Mouse (Mus musculus) stomach, embryonic 15.5 days (tissue): Measurements from ENCODE around the gene Slc45a1. TPM values are rescaled to one million over a fixed set of nuclear protein-coding genes. Genes with fewer than 3 reads are reported as not detected.

Experiments
- ATAC-seq: fragments of 200-750 bp; cut with Nextera tagmentation; 2 replicates; pipeline ENCODE4 v1.8.0; 2017; ENCODE audit warnings: low read depth, moderate number of reproducible peaks, moderate TSS enrichment; ENCODE audit not compliant: insufficient read depth, low FRiP score
- H3K27ac ChIP-seq: fragments of 300-500 bp; sonication (generic); 2 replicates; pipeline ENCODE4 v1.5.1; 2015; ENCODE audit warnings: mild to moderate bottlenecking, inconsistent platforms
- H3K27me3 ChIP-seq: fragments of 300-500 bp; sonication (generic); replicated peaks from 2 replicates; pipeline ENCODE4 v1.6.1; 2015; ENCODE audit warnings: inconsistent platforms
- H3K36me3 ChIP-seq: fragments of 300-500 bp; sonication (generic); 2 replicates; pipeline ENCODE4 v1.6.1; 2015; ENCODE audit warnings: inconsistent platforms
- H3K4me1 ChIP-seq: fragments of 300-500 bp; sonication (generic); 2 replicates; pipeline ENCODE4 v1.6.1; 2015; ENCODE audit warnings: inconsistent platforms
- H3K4me2 ChIP-seq: fragments of 300-500 bp; sonication (generic); 2 replicates; pipeline ENCODE4 v1.6.1; 2015; ENCODE audit warnings: mild to moderate bottlenecking, inconsistent platforms
- H3K4me3 ChIP-seq: fragments of 300-500 bp; sonication (generic); replicated peaks from 2 replicates; pipeline ENCODE4 v1.5.1; 2015; ENCODE audit warnings: inconsistent platforms
- H3K9ac ChIP-seq: fragments of 300-500 bp; sonication (generic); 2 replicates; pipeline ENCODE4 v1.6.1; 2015; ENCODE audit warnings: inconsistent platforms
- H3K9me3 ChIP-seq: fragments of 300-500 bp; sonication (generic); 2 replicates; pipeline ENCODE4 v1.6.1; 2016; ENCODE audit warnings: inconsistent platforms
- WGBS: fragments of 180-500 bp; shearing (Covaris S2); methylation state at CpG from one replicate; pipeline ENCODE4 v1.1.7; 2015; 5-methylcytosine and 5-hydroxymethylcytosine counted together
- polyA plus RNA-seq: library from polyadenylated mRNA; unstranded; fragments of >200 nt; fragmentation: Nextera tagmentation; extraction: Ambion mirVana; gene quantifications from 2 replicates; pipeline ENCODE4 v1.2.1, GENCODE M21; 2015

The Slc45a1 gene
- 0.85 and 1.0 TPM in 2 replicates for polyA plus RNA-seq

DNA sequence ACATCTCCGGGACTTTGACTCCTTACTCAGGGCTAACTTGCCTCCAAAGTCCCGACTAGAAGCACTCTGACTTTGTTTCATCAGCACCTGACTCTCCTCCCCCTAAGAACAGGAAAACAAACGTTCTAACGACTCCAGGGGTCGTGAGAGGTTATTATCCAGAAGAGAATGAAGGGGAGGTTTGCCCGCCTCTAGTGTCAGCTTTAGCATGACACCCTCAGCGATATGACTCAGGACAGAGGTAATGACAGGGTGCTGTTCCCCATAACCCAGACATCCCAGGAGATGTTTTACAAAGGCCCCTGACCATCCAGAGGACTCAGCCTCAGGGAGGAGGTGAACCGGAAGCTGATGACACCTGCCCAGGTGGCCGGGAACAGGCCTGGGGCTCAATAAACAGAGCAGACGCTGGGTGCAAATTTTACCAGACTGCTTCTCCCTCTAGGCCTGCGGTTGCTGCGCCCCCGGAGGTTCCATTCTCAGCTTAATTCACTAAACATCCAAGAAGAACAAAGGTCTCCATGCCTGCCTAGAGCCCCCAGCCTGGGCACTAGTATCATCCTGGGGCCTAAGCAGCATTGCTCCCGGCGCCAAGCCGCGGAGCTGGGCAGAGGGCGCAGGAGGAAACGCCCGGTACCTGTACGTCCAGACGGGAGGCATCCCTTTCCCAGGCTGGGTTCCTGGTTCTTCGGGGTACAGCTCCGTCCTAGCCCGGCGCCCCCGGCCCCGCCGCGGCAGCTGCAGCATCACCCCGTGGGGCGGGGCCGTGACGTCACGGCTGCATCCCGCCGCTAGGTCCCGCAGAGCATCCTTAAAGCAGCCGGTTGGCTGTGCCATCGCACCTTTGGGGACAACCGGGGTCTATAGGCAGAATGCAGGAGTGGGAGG, at the start of gene Slc45a1:
Gene Slc45a1 (minus strand): TSS at position 785 of the 888 bp plus-strand sequence.
- Histone ChIP-seq H3K4me2 (peak within 1 kb of the TSS; percentile 48), H3K9ac (no peak within 1 kb of the TSS), H3K27ac (no peak within 1 kb of the TSS), H3K9me3 (no peaks in the 10 kb centered on the region), H3K27me3 (peaks cover 10% of the 10 kb centered on the region), H3K4me3 (peak within 1 kb of the TSS; percentile 21), H3K4me1 (peaks cover 8% of the 10 kb centered on the region; the same call in 1 of the 2 replicates), H3K36me3 (no peaks in the 10 kb centered on the region)
- ATAC-seq = no peak
- 6% methylated on average over 41 of the region's 41 CpGs for WGBS

DNA sequence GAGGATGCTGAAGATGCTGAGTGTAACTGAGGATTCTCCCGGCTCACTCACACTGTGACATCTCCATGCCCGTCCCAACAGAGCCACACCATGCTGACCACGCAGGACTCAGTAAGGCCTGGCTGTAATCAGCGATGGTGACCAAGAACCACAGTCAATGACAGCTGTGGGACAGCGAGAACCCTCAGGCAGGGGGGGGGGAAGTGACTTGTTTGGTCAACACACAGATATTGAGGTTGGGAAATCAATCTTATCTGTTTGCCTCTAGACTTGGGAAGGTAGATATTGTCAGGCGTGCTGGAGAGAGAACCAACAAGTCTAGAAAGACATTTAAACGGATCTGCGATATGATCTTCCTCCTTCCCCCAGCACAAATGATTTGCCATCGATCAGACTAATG, 48.9 kb upstream of the Slc45a1 start:
- no peak overlapping the region for H3K4me3 ChIP-seq
- H3K9ac ChIP-seq = no peak overlapping the region
- whole genome bisulfite sequencing = 92% methylated on average over 9 of the region's 9 CpGs
- no peak overlapping the region for H3K27ac ChIP-seq
- peaks cover 5% of the 10 kb centered on the region; the same call in 1 of the 2 replicates for H3K4me1 ChIP-seq
- ATAC-seq = no peak
- no peaks in the 10 kb centered on the region for H3K9me3 ChIP-seq
- H3K36me3 ChIP-seq = no peaks in the 10 kb centered on the region
- no peak overlapping the region for H3K4me2 ChIP-seq
- no peaks in the 10 kb centered on the region for H3K27me3 ChIP-seq

DNA sequence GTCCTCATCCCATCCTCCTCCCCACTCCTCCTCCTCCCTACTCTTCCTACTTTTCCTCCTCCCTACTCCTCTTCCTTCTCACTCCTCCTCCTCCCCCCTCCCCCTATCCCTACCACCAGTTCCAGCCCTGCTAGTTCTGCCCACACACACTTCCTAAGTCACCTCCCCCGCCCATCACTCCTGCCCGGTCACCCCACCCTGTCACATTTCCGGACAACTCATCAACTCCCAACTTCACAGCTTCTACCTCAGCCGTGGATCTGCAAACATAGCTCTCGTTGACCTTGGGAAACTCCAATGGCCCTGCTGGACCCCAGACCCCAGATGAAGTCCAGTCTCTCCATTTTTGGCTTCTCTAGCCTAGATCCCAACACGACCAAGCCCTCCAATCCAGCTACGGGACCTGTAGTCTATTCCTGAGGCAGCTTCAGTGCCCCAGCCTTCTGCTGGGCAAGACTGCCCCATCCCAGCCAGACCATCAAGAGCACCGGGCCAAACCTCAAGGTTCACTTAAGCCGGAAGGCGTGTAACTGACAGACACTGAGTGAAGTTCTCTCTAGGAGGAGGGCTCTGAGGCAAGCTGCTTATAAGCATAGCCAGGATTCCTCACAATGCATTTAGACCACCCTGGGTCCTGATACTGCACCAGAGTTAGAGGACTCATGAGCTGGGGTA, 42.6 kb upstream of the Slc45a1 start:
- Histone ChIP-seq H3K4me3 (no peak overlapping the region), H3K9ac (no peak overlapping the region), H3K4me1 (no peaks in the 10 kb centered on the region), H3K4me2 (no peak overlapping the region), H3K27ac (no peak overlapping the region), H3K9me3 (no peaks in the 10 kb centered on the region), H3K36me3 (no peaks in the 10 kb centered on the region), H3K27me3 (no peaks in the 10 kb centered on the region)
- WGBS = 61% methylated on average over 10 of the region's 10 CpGs
- ATAC-seq = peak; percentile 38; the same call in 1 of the 2 replicates

DNA sequence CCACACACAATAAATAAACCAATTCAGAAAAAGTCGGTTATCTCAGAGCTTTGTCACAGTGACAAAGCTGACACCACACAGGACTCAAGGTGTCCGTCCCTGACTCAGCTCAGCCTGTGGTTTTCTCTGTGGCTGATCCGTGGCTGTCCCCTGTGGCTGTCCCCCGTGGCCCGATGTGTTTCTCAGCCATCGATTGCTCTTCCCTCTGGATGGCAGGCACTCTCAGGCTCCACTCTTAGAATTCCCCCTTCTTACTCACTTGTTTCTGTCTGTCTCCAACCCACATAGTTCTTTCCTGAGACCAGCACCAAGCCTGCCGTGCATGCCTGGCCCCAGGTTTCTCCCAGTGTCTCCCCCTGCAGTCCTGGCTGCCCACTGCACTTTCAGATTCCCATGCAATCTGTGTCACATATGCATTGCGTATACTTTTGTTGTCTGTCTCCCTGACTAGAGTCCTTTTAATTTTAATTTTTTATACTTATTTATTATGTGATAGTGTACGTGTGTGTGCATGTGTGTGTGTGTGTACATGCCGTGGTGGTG, 41.0 kb upstream of the Slc45a1 start:
- 75% methylated on average over 10 of the region's 10 CpGs for WGBS
- no peaks in the 10 kb centered on the region for H3K36me3 ChIP-seq
- no peak overlapping the region for H3K9ac ChIP-seq
- no peak for ATAC-seq
- H3K4me2 ChIP-seq = no peak overlapping the region
- H3K4me1 ChIP-seq = no peaks in the 10 kb centered on the region
- no peak overlapping the region for H3K27ac ChIP-seq
- H3K9me3 ChIP-seq = no peaks in the 10 kb centered on the region
- no peaks in the 10 kb centered on the region for H3K27me3 ChIP-seq
- no peak overlapping the region for H3K4me3 ChIP-seq

DNA sequence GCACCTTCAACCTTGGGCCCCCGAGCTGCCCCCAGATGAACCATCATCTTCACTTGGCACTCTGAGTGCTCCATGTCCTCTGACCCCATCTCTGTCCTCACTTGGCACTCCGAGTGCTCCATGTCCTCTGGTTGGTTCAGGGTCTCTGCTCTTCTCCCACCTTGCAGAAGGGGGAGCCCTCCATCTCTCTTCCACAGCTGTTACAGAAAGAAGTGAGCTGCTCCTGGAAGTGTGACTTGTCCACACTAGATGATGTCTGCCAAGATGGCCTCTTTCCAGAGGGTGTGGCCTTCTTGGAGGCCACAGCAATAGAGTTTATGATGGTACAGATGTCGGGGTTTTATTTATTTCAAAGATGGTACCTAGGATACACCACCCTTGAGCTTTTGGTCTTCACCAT, 38.8 kb upstream of the Slc45a1 start:
- Histone ChIP-seq H3K4me1 (0 out of 2 replicates have a peak, but pooled peaks cover under 1% of the 10 kb centered on the region), H3K36me3 (no peaks in the 10 kb centered on the region), H3K27me3 (no peaks in the 10 kb centered on the region), H3K27ac (no peak overlapping the region), H3K9ac (no peak overlapping the region), H3K9me3 (no peaks in the 10 kb centered on the region), H3K4me2 (no peak overlapping the region), H3K4me3 (no peak overlapping the region)
- WGBS = 77% methylated on average over 3 of the region's 3 CpGs
- ATAC-seq = no peak

DNA sequence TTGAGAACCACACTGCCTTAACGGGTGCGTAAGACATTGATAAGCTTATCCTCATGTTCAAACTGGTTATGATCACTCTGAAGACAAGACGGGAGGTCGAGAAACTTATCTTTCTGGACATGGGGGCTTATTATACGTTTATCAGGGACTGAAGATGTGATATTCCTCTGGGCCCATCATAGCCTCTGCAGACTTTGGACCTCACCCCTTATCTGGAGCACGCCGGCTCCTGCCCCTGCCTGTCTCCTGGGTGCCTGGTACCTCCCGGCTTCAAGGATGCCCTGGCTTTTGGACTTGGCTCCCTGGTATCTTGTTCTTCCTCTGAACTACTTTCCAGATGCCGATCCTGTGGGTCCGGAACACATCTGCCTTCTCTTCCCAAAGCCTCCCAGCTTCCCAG, 37.6 kb upstream of the Slc45a1 start:
- ATAC-seq = no peak
- Histone ChIP-seq H3K4me3 (no peak overlapping the region), H3K36me3 (no peaks in the 10 kb centered on the region), H3K9ac (no peak overlapping the region), H3K27ac (no peak overlapping the region), H3K27me3 (no peaks in the 10 kb centered on the region), H3K4me1 (peaks cover 5% of the 10 kb centered on the region; the same call in 1 of the 2 replicates), H3K9me3 (no peaks in the 10 kb centered on the region), H3K4me2 (no peak overlapping the region)
- 85% methylated on average over 10 of the region's 10 CpGs for WGBS

DNA sequence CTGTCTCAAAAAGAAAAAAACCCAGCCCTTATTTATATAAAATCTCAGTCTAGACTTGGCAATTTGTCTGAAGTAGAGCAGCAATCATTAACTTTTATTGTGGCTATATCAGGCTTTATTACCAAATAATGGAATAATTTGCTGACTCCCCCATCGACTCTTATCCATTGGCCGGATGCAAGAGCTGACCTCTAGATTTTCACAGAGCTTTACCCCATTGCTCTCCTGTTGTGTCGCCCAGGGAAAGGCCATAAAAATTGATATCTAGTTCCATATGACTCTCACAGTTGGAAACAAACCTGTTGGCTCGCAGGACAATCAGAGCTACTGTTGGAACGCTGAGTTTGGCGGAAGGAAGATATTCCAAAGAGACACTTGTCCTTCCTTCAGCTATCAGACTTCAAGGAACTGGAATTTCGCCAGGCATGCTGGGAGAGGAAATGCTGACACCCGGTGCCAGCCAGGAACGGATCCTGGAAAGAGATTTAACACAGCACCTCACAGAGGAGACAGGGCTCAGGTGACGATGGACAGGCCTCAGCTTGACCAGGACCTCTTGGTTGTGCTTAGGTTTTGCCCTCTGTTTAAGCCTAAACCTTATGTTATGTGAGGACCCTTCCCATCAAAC, 35.3 kb upstream of the Slc45a1 start:
- ATAC-seq = no peak
- Histone ChIP-seq H3K4me1 (peaks cover 5% of the 10 kb centered on the region; the same call in 1 of the 2 replicates), H3K9me3 (no peaks in the 10 kb centered on the region), H3K4me3 (no peak overlapping the region), H3K27ac (no peak overlapping the region), H3K9ac (no peak overlapping the region), H3K36me3 (no peaks in the 10 kb centered on the region), H3K4me2 (no peak overlapping the region), H3K27me3 (no peaks in the 10 kb centered on the region)
- 69% methylated on average over 10 of the region's 10 CpGs for WGBS

DNA sequence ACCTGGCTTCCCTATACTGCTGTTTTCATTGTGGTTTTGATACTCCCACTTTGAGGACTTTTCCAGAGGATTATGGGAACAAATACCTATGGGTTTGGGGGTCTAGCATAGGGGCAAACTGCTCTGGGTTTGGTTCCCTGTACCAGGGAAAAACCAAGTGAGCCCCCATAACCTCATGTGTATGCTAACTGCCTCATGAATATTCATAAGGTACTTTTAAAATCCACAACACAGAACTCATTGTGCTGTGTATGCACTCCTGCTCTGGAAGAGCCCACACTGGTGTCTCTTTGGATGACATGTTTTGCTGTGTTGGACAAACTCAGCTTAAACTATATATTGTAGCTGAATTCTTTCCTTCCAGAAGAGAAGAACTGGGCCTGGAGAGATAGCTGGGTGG, 34.6 kb upstream of the Slc45a1 start:
- no peaks in the 10 kb centered on the region for H3K36me3 ChIP-seq
- H3K27me3 ChIP-seq = no peaks in the 10 kb centered on the region
- 0 out of 2 replicates have a peak overlapping the region, but pooled peaks have one; percentile 86 for H3K27ac ChIP-seq
- no peak overlapping the region for H3K9ac ChIP-seq
- H3K9me3 ChIP-seq = no peaks in the 10 kb centered on the region
- H3K4me1 ChIP-seq = peaks cover 5% of the 10 kb centered on the region; the same call in 1 of the 2 replicates
- H3K4me3 ChIP-seq = no peak overlapping the region
- no peak for ATAC-seq
- H3K4me2 ChIP-seq = no peak overlapping the region

DNA sequence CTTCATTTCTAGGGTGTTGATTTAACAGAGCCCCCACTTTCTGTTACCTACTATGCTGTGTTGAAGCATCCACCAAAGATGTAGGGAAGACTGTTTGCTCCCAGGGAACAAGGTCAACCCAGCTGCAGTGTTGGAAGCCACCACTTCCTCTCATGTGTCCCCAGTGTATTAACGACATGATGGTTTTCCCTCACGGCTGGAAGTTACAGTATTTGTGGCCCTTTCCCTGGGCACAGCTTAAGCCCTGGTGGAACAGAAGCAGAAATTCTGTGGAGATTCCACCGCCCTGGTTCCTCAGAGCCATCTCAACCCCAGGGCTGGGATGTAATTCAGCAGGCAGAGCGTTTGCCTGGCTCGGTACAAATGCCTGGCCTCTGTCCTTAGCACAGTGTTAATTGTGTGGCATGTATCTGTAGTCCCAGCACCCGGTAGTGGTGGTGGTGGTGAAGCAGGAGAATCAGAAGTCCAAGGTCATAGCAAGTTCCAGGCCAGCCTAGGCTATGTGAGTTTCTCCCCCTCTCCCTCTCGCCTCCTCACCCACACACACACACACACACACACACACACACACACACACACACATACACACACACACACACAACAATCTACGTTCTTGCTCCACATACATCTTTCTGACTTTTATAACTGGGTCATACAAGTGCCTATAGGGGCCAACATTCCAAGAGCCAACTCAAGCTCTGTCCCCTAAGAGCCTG, 34.0 kb upstream of the Slc45a1 start:
- H3K27ac ChIP-seq = peak overlapping the region; percentile 86
- H3K4me1 ChIP-seq = peaks cover 5% of the 10 kb centered on the region; the same call in 1 of the 2 replicates
- H3K27me3 ChIP-seq = no peaks in the 10 kb centered on the region
- no peaks in the 10 kb centered on the region for H3K36me3 ChIP-seq
- H3K9me3 ChIP-seq = no peaks in the 10 kb centered on the region
- WGBS = 51% methylated on average over 7 of the region's 8 CpGs
- peak overlapping the region; percentile 28; the same call in 1 of the 2 replicates for H3K4me2 ChIP-seq
- no peak for ATAC-seq
- H3K9ac ChIP-seq = no peak overlapping the region
- H3K4me3 ChIP-seq = no peak overlapping the region

DNA sequence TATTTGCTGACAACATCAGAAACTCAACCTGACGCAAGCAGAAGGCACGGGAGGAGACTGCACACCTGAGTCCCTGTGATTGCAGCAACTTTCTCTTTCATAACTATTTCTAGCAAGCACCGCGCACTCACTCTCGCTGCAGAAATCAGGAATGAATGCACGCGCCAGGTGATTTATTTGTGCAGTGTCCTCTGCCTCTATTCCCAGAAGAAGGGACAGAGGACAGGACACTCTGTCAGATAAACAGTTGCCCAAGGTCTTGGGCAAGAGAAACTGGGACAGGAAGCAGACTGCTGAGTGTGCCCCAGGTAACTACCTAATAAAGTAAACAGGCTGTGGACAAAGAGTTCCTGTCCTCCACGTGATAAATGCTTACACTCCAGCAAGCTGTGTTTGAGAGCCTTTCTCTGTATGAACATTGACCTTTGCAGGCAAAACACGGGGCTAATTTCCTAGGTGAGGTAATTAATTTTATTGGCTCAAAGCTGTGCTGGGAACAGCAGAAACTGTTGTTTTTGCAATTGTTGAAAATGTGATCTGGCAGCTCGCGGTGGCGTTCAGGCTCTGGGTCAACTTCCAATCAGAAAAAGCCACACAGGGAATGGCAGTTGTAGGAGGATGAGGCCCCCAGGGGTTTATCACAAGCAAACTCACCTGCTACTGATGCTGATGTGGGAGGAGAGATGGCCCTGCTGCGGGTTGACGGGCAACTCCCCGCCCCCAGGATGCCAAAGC, 33.2 kb upstream of the Slc45a1 start:
- Histone ChIP-seq H3K9me3 (no peaks in the 10 kb centered on the region), H3K27me3 (no peaks in the 10 kb centered on the region), H3K9ac (no peak overlapping the region), H3K4me3 (no peak overlapping the region), H3K27ac (peak overlapping the region; percentile 86), H3K4me2 (peak overlapping the region; percentile 28; the same call in 1 of the 2 replicates), H3K36me3 (no peaks in the 10 kb centered on the region), H3K4me1 (peaks cover 5% of the 10 kb centered on the region; the same call in 1 of the 2 replicates)
- ATAC-seq = peak; percentile 81
- 25% methylated on average over 15 of the region's 15 CpGs for WGBS
